Mouse (Mus musculus) layer of hippocampus, postnatal 25 days (tissue): ENCODE results near the gene Astn2. TPM values are rescaled to one million over a fixed set of nuclear protein-coding genes. Genes with fewer than 3 reads are reported as not detected.
A peak's percentile ranks its signal among the peaks of the same experiment; 100 is the strongest.

Experiments used
- DNase-seq, 2 experiments: peaks; one replicate each; pipeline ENCODE4 v3.0.0; 2022; ENCODE audit warnings: mixed read lengths in 2 of 2, low spot score in 1 of 2; ENCODE audit errors: extremely low spot score in 1 of 2
- total RNA-seq, 2 experiments: library from RNA; stranded (reverse); gene quantifications; 2 replicates each; pipeline ENCODE4 v1.2.3; 2021

The Astn2 gene
- total RNA-seq, 2 experiments from 2014 or later: 23.1 to 26.2 TPM

DNA sequence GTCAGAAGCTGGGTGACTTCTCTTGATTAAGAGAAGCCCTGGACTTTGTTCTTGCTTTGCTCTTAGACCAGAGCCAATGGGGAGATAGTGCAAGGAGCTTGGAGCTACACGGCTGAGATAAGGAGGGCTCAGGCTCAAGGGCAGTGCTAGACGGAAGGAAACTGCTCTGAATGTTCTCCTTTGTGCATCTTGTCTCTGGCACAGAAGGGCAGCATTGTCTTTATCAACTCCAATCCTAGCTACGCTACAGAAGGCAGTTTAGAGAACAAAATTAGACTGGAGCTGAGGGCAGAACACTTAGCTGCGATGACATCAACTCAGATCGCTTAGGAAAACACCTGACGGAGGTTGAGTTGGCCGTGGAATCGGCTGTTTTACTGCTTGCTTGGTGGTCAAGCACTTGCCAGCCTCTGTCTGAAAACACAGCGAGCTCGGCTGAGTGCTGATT is 797.2 kb downstream of the Astn2 start:
- no peak for DNase-seq

- DNase-seq: no peak
Observed at GRCm38 (mm10) chr4:65605151-65605702, 799.2 kb downstream of the Astn2 start.

- peak; percentile 100 for DNase-seq
Observed at GRCm38 (mm10) chr4:65604504-65605150, 799.8 kb downstream of the Astn2 start, which contains the start of gene Trim32. Trim32 (plus strand) TSS chr4:65604986.

- DNase-seq: no peak
Observed at GRCm38 (mm10) chr4:65594601-65595369, 809.6 kb downstream of the Astn2 start.

GRCm38 (mm10) chr4:65589780-65590179 is 814.6 kb downstream of the Astn2 start:
- no peak for DNase-seq

- DNase-seq: no peak
Observed at GRCm38 (mm10) chr4:65586947-65587346, 817.5 kb downstream of the Astn2 start.

DNA sequence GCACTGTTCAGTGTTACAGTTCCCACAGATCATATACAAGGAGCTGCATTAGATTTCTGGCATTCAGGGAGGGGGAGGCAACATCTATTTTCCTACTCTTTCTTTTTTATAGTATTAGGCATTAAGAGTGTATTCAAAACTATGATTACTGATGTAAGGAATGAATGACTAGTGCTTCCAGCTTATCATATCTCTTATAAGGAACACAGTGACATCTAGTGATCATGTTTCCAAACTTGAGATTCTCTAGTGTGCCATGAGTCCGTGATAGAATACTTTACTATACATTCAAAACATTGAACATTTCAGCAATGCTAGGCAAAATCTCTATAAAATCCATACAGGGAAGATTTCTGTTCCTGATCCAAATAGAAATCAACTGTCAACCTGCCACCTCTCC is 824.2 kb downstream of the Astn2 start:
- no peak for DNase-seq

DNA sequence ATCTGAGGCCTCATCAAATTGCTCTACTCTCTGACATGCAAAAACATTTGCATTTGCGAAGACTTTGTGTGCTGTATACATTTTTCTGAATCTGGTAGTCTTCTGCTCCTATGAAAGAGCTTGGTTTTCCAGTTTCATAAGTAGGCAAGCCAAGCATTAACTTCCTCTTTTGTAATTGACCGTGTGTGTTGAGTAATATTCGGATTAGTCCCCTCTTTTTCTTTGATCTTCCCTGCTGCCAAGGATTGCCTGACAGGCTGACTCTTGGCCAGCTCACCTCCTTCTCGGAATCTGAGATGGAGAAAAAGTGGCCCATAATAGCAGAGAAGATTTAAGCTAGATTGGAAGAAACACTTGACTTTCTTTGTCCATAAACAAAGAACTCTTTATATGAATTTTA is 838.9 kb downstream of the Astn2 start:
- no peak for DNase-seq

- DNase-seq: no peak
Observed at GRCm38 (mm10) chr4:65548561-65548960, 855.9 kb downstream of the Astn2 start.

DNA sequence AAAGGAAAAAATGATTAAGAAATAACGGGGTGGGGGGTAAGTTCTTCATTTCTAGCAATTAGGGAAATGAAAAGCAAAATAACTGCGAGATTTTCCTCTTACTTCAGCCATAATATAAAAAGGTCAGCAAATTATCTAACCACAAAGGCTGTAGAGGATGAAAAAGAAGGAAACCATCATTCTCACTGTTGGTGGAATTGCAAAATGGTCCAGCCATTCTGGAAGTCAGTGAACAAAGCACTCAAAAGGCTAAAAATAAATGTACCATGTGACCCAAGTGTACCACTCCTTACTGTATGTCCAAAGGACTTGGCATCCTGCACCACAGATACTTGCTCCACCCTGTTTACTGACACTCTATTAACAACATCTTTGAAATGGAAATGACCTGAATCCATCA is 858.8 kb downstream of the Astn2 start:
- DNase-seq: no peak

DNA sequence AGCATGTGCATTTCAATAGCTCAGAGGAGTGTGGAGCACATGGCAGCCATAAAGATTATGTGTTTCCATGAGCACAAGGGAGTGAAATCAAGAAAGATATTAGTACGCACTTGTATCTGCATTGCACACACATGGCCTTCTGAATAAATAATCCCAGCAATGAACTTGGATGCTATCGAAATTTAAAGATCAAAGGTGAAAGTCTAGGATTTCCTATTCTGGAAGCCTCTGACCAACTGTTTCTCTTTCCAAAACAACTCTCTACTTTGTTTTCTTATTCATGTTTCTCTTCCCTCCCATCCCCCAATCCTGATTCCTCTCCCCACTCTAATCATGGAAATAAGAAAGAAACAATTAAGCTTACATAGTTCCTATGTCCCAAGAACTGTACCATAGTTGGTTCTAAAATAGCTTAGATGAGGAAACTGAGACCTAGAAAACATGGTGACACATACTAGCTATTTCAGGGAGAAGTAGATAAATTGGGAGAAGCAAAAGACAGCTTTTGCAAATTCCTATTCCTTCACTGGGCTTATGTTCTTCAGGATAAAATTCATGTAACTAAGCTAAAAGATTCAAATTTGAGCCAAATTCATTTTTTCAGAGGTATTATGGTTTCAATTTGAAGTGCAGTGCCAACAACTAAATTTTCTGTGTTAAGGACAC is 872.2 kb downstream of the Astn2 start:
- no peak for DNase-seq

DNA sequence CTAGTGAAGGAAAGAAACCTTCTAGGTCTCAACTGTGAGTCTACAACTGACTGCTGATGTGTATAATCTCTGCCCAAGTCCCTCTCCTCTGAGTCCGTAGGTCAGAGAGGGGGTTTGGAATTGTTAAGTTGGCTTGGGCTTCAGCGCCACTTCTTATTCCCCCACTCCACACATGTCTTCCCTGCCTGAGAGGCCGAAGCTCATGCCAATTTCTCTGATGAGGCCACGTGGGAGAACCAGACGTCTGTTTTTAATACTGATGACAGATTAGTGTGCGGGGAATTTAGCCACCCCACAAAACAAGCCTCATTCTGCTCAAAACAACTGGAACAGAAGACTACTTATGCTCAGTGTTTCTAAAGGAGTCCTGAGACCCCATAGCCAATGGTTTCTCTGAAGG is 872.8 kb downstream of the Astn2 start:
- no peak for DNase-seq

DNA sequence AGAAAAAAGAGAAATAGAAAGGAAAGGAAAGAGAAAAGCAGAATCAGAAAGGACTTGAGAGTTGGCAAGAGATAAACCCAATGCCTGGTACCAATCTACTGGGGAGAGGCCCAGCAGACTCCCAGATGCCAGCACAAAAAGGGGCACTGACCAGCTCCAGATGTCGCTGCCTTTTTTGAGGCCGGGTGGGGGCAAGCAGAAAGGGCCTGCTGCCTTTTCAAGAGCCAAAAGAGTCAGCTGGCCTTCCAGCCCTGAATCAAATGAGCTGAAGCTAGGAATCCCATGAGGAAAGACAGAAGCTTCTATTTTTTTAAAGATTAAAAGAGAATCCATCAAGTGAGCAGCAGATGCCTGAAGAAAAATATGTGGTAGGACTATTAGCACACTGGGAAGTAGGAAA is 873.5 kb downstream of the Astn2 start:
- no peak for DNase-seq

- no peak for DNase-seq
Observed at GRCm38 (mm10) chr4:65508101-65508500, 896.3 kb downstream of the Astn2 start.

DNA sequence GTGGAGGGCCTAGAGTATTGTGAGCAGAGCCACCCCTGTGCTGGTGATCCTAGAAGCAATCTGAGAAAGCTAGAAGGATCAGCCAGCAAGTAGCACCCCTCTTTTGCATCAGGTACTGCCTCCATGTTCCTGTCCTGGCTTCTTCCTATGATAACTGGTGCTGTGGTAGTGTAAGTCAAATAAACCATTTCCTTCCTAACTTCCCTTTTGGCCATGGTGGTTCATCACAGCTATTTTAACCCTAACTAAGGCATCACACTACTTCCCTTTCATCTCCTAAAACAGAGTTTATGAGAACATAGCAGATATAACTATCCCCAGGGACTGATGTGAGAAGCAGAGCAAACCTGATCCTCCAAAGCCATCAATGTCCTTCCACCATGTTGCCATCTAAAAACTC is 897.5 kb downstream of the Astn2 start:
- no peak for DNase-seq

DNA sequence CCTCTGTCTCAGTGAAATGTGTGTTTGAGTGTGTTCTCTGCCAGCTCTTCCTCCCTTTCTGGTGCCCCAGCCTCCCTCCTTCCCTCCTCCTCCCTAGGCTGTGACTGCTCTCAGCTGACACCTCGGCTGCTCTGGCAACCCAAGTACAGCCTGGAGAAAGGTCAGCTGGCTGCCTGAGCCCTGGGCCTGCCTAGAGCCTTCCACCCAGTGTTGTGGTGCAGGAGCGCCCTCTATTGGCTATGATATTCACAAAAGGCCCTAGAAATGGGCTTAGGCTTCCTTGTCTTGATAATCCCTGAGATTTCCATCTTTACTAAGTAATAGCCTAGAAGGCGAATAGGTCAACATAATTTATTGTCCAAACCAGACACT is 908.0 kb downstream of the Astn2 start:
- DNase-seq: peak; percentile 39 to 76

GRCm38 (mm10) chr4:65495705-65496462 is 908.5 kb downstream of the Astn2 start:
- no peak for DNase-seq

- no peak for DNase-seq
Observed at GRCm38 (mm10) chr4:65491541-65491940, 912.9 kb downstream of the Astn2 start.

- no peak for DNase-seq
Observed at GRCm38 (mm10) chr4:65489711-65490110, 914.7 kb downstream of the Astn2 start.

DNA sequence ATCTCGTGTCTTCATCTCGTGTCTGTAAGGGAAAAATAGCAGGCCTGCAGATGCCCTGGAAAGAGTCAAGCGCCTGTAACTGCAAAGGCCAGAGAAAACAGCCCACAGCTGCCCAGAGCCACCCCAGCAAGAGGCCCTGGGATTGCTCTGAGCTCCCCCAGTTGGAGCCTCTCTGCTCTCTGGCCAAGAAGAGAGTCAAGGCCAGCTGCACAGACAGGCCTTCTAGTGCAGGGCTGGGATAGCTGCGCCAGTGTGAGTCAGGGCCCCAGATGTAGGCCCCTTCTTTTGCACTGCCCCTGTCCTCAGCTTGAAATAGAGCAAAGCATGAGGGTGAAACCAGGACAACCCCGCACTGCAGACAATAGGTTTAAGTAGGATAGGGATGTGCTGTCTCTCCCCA is 922.8 kb downstream of the Astn2 start:
- DNase-seq: no peak
